In genomic region chr14:28512805-28513590, GRCm38 (mm10) we compare ENCODE assay signal across 18 mouse cellular contexts. TPM values are rescaled to one million over a fixed set of nuclear protein-coding genes. Genes with fewer than 3 reads are reported as not detected.
A peak's percentile ranks its signal among the peaks of the same experiment; 100 is the strongest.
DNase-seq lines count a peak whose midpoint lies in the region; ATAC-seq and TF ChIP-seq lines count a peak whose summit lies in the region.
"Had no signal": no experiment of that assay in that cellular context is flagged by ENCODE, and none has a peak within 500 bp of the region (broad histone marks: within the 10 kb centered on the region; RNA-seq: fewer than 3 reads in every experiment).

No protein-coding gene starts in this region.

- H3K4me2 ChIP-seq in midbrain, embryonic 11.5 days, result peak overlapping the region; percentile 95
- H3K4me2 ChIP-seq in midbrain, postnatal 0 days (ENCODE audit: low read depth, low read length, poor library complexity, severe bottlenecking), result no peak overlapping the region
- peak overlapping the region; percentile 88 for H3K4me2 ChIP-seq in embryonic facial prominence, embryonic 12.5 days (replicated peaks)
- peak overlapping the region; percentile 98 for H3K4me2 ChIP-seq in hindbrain, embryonic 14.5 days (replicated peaks)
- peak overlapping the region; percentile 86 for H3K4me2 ChIP-seq in limb, embryonic 15.5 days
- H3K4me2 ChIP-seq: lung, embryonic 15.5 days had no signal

- peaks cover 36% of the 10 kb centered on the region for H3K4me1 ChIP-seq in midbrain, embryonic 11.5 days (ENCODE audit: control insufficient read depth, insufficient read depth, low read length)
- 0 out of 2 replicates have a peak, but pooled peaks cover 5% of the 10 kb centered on the region for H3K4me1 ChIP-seq in midbrain, postnatal 0 days (ENCODE audit: insufficient read depth, low read length)
- H3K4me1 ChIP-seq in embryonic facial prominence, embryonic 12.5 days, result peaks cover 32% of the 10 kb centered on the region
- H3K4me1 ChIP-seq in hindbrain, embryonic 14.5 days (replicated peaks; ENCODE audit: control insufficient read depth, insufficient read depth, low read length), result peaks cover 20% of the 10 kb centered on the region
- H3K4me1 ChIP-seq in limb, embryonic 15.5 days, result peaks cover 19% of the 10 kb centered on the region

- H3K9me3 ChIP-seq in midbrain, embryonic 11.5 days (ENCODE audit: control insufficient read depth, low read length), result no peaks in the 10 kb centered on the region
- H3K9me3 ChIP-seq in midbrain, postnatal 0 days (ENCODE audit: low read length), result no peaks in the 10 kb centered on the region
- H3K9me3 ChIP-seq in embryonic facial prominence, embryonic 12.5 days, result no peaks in the 10 kb centered on the region
- no peaks in the 10 kb centered on the region for H3K9me3 ChIP-seq in hindbrain, embryonic 14.5 days (ENCODE audit: control insufficient read depth, low read length)
- H3K9me3 ChIP-seq in limb, embryonic 15.5 days, result no peaks in the 10 kb centered on the region
- H3K9me3 ChIP-seq: lung, embryonic 15.5 days had no signal

- DNase-seq in midbrain, embryonic 11.5 days (ENCODE audit: low spot score, missing footprints), result peak; percentile 83
- DNase-seq in midbrain, postnatal 0 days (ENCODE audit: low spot score), result no peak
- no peak for DNase-seq in hindbrain, embryonic 14.5 days (ENCODE audit: low spot score)
- no peak for DNase-seq in layer of hippocampus, adult 9-10 months (ENCODE audit: low spot score)
- DNase-seq in layer of hippocampus, adult 11-12 months (ENCODE audit: low spot score), result no peak
- no peak for DNase-seq in ovary, postnatal 10 days (ENCODE audit: low spot score)
- DNase-seq: adrenal gland, adult 8-10 months; cerebellum, adult 11-12 months; gastrocnemius, postnatal 10 days; heart, postnatal 14 days; thymus, adult 18-20 months had no signal

- no peak for ATAC-seq in midbrain, embryonic 11.5 days (ENCODE audit: low FRiP score)
- ATAC-seq in midbrain, postnatal 0 days (ENCODE audit: low FRiP score), result no peak
- ATAC-seq in embryonic facial prominence, embryonic 12.5 days (ENCODE audit: insufficient number of reproducible peaks, insufficient read depth, low FRiP score, low TSS enrichment), result no peak
- ATAC-seq in hindbrain, embryonic 14.5 days (ENCODE audit: low FRiP score), result no peak
- ATAC-seq in limb, embryonic 15.5 days (ENCODE audit: insufficient number of reproducible peaks, low FRiP score, low TSS enrichment, low read depth), result no peak
- ATAC-seq: forebrain, embryonic 16.5 days had no signal

- H3K36me3 ChIP-seq in midbrain, embryonic 11.5 days (ENCODE audit: control insufficient read depth, insufficient read depth, low read length), result no peaks in the 10 kb centered on the region
- no peaks in the 10 kb centered on the region for H3K36me3 ChIP-seq in midbrain, postnatal 0 days (ENCODE audit: insufficient read depth, low read length)
- H3K36me3 ChIP-seq in embryonic facial prominence, embryonic 12.5 days, result peaks cover 29% of the 10 kb centered on the region
- H3K36me3 ChIP-seq in hindbrain, embryonic 14.5 days (replicated peaks; ENCODE audit: control insufficient read depth, insufficient read depth), result no peaks in the 10 kb centered on the region
- peaks cover 15% of the 10 kb centered on the region; the same call in 1 of the 2 replicates for H3K36me3 ChIP-seq in limb, embryonic 15.5 days
- H3K36me3 ChIP-seq: lung, embryonic 15.5 days had no signal

- H3K4me3 ChIP-seq in midbrain, embryonic 11.5 days (ENCODE audit: low read depth, low read length), result peak overlapping the region; percentile 3; the same call in 1 of the 2 replicates
- no peak overlapping the region for H3K4me3 ChIP-seq in midbrain, postnatal 0 days (ENCODE audit: low read depth, low read length)
- peak overlapping the region; percentile 77 for H3K4me3 ChIP-seq in embryonic facial prominence, embryonic 12.5 days
- H3K4me3 ChIP-seq in hindbrain, embryonic 14.5 days (replicated peaks; ENCODE audit: low read length), result peak overlapping the region; percentile 61
- H3K4me3 ChIP-seq in limb, embryonic 15.5 days, result peak overlapping the region; percentile 73
- H3K4me3 ChIP-seq: erythroblast, embryonic 14.5 days; lung, embryonic 15.5 days had no signal

- TF ChIP-seq CTCF in midbrain, postnatal 0 days (IDR thresholded peaks at IDR 0.05), result no peak

- WGBS in midbrain, embryonic 11.5 days, result 64% methylated on average over 5 of the region's 5 CpGs
- WGBS in midbrain, postnatal 0 days, result 87% methylated on average over 5 of the region's 5 CpGs
- WGBS in embryonic facial prominence, embryonic 12.5 days, result 69% methylated on average over 5 of the region's 5 CpGs
- WGBS in hindbrain, embryonic 14.5 days, result 60% methylated on average over 5 of the region's 5 CpGs
- 61% methylated on average over 5 of the region's 5 CpGs for WGBS in limb, embryonic 15.5 days

- no peak overlapping the region for H3K9ac ChIP-seq in midbrain, embryonic 11.5 days (ENCODE audit: low read length)
- H3K9ac ChIP-seq in midbrain, postnatal 0 days (replicated peaks; ENCODE audit: low read length, poor library complexity, severe bottlenecking), result no peak overlapping the region
- peak overlapping the region; percentile 94; the same call in 1 of the 2 replicates for H3K9ac ChIP-seq in embryonic facial prominence, embryonic 12.5 days
- H3K9ac ChIP-seq in hindbrain, embryonic 14.5 days, result peak overlapping the region; percentile 76
- no peak overlapping the region for H3K9ac ChIP-seq in limb, embryonic 15.5 days
- H3K9ac ChIP-seq: lung, embryonic 15.5 days had no signal

- peaks cover 12% of the 10 kb centered on the region for H3K27me3 ChIP-seq in midbrain, embryonic 11.5 days (ENCODE audit: control insufficient read depth, insufficient read depth, low read length)
- H3K27me3 ChIP-seq in midbrain, postnatal 0 days (ENCODE audit: insufficient read depth, low read length), result peaks cover 19% of the 10 kb centered on the region
- H3K27me3 ChIP-seq in embryonic facial prominence, embryonic 12.5 days, result peaks cover 2% of the 10 kb centered on the region; the same call in 1 of the 2 replicates
- H3K27me3 ChIP-seq in hindbrain, embryonic 14.5 days (ENCODE audit: control insufficient read depth, insufficient read depth, low read length), result peaks cover 37% of the 10 kb centered on the region
- peaks cover 6% of the 10 kb centered on the region; the same call in 1 of the 2 replicates for H3K27me3 ChIP-seq in limb, embryonic 15.5 days

- no peak overlapping the region for H3K27ac ChIP-seq in midbrain, embryonic 11.5 days (ENCODE audit: low read depth, low read length)
- no peak overlapping the region for H3K27ac ChIP-seq in midbrain, postnatal 0 days (ENCODE audit: low read depth, low read length)
- peak overlapping the region; percentile 43; the same call in 1 of the 2 replicates for H3K27ac ChIP-seq in embryonic facial prominence, embryonic 12.5 days
- 0 out of 2 replicates have a peak overlapping the region, but pooled peaks have one; percentile 46 for H3K27ac ChIP-seq in hindbrain, embryonic 14.5 days
- H3K27ac ChIP-seq in limb, embryonic 15.5 days, result peak overlapping the region; percentile 33; the same call in 1 of the 2 replicates
- H3K27ac ChIP-seq: lung, embryonic 15.5 days had no signal

RNA-seq across cellular contexts. Expression of gene Wnt5a, which starts 8.4 kb away (rescaled TPM):
- 27.8 and 31.3 TPM in 2 replicates for polyA plus RNA-seq in midbrain, embryonic 11.5 days (2014; fragmentation: Nextera tagmentation; extraction: Ambion mirVana)
- total RNA-seq in midbrain, postnatal 0 days (2014; rRNA removed), result 14.7 and 15.9 TPM in 2 replicates
- polyA plus RNA-seq in midbrain, postnatal 0 days (2015; fragmentation: Nextera tagmentation; extraction: Ambion mirVana), result 10.0 and 11.2 TPM in 2 replicates
- 91.5 and 117 TPM in 2 replicates for polyA plus RNA-seq in embryonic facial prominence, embryonic 12.5 days (2016; fragmentation: Nextera tagmentation; extraction: Ambion mirVana)
- polyA plus RNA-seq in hindbrain, embryonic 14.5 days (2014; fragmentation: Nextera tagmentation; extraction: Ambion mirVana), result 26.6 and 29.3 TPM in 2 replicates
- polyA plus RNA-seq in limb, embryonic 15.5 days (2015; fragmentation: Nextera tagmentation; extraction: Ambion mirVana), result 100 and 102 TPM in 2 replicates
- total RNA-seq: common myeloid progenitor, adult 5-6 weeks; megakaryocyte, adult 5-6 weeks had no signal
- polyA plus RNA-seq: erythroblast, embryonic 14.5 days had no signal

Comparison
In these comparisons a context has a peak if more than half of its experiments do, and no peak if none do; other contexts are left out.
1. H3K27ac ChIP-seq: peak in embryonic facial prominence, embryonic 12.5 days (single experiment), hindbrain, embryonic 14.5 days (single experiment) and limb, embryonic 15.5 days (single experiment); none in midbrain, embryonic 11.5 days (single experiment) and midbrain, postnatal 0 days (single experiment).
2. H3K9ac ChIP-seq: peak in embryonic facial prominence, embryonic 12.5 days (single experiment) and hindbrain, embryonic 14.5 days (single experiment); none in midbrain, embryonic 11.5 days (single experiment), midbrain, postnatal 0 days (single experiment) and limb, embryonic 15.5 days (single experiment).